Mouse (Mus musculus) thymus, postnatal 0 days (tissue): ENCODE measurements around the gene Olfr543. TPM values are rescaled to one million over a fixed set of nuclear protein-coding genes. Genes with fewer than 3 reads are reported as not detected.
A peak's percentile ranks its signal among the peaks of the same experiment; 100 is the strongest.

ENCODE experiments used
- DNase-seq: peaks from one replicate; pipeline ENCODE4 v3.0.0-alpha.2; 2015; ENCODE audit warnings: low spot score
- polyA plus RNA-seq: library from polyadenylated mRNA; unstranded; fragments of >200 nt; fragmentation: Nextera tagmentation; extraction: Ambion mirVana; gene quantifications from 2 replicates; pipeline ENCODE4 v1.2.1, GENCODE M21; 2015

Gene Olfr543
- polyA plus RNA-seq, 1 experiment from 2014 or later, result 0.34 TPM

DNA sequence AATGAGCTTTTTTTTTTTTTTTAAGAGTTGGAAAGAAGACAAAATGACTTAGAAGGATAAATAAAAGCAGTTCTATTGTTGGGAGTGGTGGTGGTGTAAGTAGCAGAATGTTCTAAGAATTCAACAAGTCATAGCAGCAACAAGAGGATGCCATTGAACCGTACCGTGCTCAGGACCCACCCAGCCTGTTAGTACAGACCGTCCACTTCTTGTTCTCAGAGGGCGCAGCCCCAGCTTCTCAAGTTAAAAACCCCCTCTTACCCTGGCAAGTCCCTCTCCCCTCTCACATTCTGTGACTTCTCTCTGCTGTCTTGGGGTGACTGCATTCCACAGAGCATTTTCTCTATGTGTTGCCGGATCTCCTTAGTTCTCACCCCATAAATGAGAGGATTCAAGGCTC, 4.9 kb downstream of the Olfr543 start:
- no peak for DNase-seq

DNA sequence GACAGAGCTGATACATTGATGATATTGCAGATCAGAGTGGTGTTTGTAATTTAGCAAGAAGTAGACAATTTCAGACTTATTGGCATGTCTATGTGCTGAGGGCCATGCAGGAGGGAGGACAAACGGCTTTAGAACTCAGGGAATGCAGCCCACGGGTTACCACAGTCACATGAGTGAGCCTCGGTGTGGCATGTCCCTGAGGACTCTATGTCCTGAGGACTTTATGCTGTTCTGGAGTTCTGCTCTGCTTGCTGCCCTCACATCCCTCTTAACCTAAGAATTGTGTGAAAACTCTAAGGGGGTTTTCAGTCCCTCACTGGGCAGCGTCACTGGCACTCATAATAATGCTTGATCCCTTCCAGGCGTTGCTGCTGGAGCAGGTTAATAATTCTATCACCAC, 8.8 kb downstream of the Olfr543 start:
- DNase-seq, result no peak

DNA sequence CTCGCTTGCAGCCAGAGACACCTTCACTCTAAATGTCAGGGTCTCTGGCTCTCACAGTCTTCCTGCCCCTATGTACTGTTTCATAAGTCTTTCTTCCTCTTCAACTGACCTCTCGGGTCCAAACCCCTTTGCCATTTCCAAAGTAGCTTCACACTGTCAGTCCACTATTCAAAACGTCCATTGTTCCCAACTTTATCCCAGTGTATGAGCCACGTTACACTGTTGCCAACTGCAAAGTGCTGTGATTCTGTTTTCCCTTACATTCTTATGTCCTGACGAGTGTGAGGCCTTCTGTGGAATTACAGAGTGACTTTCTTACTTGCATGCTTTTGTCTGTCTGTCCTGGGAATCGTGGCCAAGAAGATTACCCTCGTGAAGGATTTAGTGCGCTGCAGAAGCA, 13.9 kb downstream of the Olfr543 start:
- DNase-seq, result no peak

DNA sequence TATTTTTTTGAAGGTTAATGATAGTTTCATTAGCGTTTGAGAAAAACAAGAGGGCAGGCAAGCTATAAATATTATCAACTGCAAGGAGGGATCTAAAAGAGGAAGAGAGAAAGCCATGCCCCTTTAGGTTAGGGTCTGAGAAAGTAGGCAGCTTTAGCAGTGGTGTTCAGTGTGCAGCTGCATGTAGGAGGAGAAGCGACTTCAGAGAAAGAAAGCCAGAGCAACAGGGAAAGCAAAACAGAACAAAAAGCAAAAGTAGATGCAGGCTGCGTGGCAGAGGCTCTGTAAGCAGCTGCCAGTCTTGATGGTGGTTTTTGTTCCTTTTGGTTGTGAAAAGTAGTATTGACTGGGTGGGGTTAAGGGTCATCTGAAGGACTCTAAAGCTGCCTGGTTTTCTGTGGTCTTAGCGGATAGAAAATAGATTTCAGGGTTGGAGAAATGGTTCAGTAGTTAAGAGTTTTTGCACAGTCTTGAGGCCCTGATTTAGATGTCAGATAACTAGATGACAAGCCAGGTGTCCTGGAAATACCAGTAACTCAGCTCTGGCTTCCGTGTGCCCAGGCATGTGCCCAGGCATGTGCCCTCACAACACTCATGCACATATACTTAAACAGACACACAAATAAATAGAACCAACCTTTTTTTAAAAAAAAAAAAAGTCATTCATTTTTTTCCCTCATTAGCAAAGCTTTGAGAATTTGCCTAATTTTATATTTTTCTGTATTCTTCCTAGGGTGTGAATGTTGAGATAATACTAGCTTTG, 22.7 kb downstream of the Olfr543 start:
- no peak for DNase-seq

DNA sequence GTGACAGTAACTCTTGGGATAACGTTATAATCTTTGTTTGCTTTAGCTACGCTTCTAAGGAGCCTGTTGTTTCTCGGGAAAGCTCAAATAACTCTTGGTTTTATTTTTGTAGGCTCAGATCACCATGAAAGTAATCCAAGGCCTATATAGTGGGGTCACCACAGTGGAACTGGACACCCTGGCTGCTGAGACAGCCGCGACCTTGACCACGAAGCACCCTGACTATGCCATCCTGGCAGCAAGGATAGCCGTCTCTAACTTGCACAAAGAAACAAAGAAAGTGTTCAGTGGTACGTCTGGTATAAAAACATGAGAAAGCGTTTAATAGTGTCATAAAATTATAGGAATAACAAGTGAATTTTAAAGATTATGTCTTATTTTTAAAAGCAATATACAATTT, 35.0 kb downstream of the Olfr543 start:
- DNase-seq, result no peak

DNA sequence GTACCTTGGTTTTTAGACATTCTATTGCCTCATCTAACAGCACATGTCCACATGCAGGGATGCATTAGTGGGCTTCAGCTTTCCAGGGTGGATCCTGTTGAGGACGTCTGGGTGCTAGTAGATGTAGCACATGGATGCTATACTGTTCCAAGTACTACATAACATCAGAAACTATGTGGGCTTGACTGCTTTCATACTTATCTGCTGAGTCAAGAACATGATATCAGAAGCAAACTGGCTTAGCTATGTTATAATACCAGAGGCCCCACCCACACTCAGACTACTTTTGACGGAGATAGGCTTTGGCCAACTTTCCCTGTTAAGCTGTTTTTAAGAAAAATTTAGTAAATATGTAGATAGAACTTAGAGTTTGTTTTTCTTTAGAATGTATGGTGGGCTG, 37.2 kb downstream of the Olfr543 start:
- DNase-seq, result no peak

DNA sequence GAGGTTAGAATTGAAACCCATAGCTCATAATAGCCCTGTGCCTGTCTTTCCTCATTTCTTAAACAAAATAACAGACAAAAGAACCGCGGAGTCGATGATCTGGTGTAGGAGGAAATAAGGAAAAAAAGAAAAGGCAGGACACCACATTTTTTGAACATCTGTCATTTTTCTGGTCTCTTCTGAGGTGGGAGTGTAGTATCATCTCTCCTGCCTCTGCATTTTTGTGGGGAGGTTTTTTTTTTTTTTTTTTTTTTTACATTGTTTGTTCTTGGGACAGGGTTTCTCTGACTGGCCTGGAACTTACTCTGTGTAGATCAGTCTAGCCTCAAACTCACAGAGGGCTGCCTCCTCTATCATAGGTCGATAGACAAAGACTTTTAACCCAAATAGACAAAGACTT, 39.0 kb downstream of the Olfr543 start:
- no peak for DNase-seq

DNA sequence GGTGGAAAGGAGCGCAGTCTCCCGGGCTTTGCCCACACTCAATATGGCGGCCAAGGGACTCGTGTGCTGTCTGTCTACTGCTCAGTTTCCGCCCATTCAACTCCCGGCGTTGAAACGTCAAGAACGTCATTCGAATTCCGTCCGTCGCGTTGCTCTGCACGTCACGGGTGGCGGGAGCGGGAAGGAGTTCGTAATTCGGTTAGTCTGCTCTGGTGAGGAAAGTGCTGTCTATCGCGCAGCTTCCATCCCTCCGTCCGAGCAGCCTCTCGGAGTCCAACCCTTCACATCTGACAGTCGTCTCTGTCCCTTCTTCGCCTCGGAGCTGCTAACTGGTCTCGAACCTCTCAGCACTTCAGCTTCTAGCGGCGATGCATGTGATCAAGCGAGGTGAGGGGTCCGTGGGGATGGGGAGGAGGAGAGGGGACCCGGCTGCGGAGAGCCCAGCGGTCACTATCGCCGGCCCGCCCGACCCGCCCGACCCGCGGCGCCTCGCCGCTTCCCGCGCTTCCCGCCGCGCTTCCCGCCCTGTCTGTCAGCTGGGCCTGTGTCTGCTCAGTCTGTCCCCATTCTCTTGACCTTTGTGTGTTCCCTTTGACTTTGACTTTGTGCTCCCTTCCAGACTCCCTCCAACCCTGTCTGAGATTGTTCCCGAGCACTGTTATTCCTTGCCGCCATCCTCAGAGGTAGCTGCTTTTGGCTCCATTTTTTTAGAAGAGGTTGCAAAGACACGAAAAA, 39.7 kb downstream of the Olfr543 start, which contains the start of gene Rrm1:
Gene Rrm1, plus strand, starts transcription at position 39 of the 735 bp plus-strand sequence.
- peak; percentile 97 for DNase-seq

DNA sequence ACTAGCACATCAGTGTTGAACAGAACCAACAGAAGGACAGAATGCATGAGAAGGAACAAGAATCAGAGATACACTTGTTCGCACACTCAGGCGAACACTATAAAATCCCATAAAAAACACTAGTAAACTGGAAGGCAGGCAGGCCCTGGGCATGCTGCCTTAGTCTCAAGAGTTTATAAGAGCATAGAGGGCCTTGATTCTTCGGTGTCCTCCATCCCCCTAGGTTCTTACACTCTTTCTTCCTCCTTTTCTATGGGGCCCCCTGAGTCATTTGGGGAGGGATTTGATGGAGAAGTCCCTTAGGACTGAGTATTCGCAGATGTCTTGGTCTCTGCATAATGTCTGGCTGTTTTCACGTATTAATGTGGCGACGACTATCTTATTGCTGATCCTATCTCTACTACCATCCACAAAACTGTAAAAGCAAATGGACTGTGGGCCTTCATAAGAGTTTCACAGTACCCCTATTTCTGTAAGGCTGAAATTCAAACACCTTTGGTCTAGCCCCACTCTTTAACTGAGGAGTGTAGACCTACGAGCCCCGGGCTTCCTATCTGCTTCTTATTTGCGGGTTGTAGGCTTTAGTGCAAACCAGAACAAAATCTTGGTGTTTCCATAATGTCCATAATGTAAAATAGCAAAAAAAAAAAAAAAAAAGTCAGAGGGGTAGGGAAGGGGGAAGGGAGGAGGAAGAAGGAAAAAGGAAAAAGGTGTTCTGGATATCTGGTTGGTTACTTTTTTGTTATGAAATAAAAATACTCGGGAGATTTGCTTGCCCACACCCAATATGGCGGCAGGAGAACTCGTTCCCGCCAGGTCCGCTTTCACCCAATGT, 40.4 kb downstream of the Olfr543 start:
- no peak for DNase-seq

DNA sequence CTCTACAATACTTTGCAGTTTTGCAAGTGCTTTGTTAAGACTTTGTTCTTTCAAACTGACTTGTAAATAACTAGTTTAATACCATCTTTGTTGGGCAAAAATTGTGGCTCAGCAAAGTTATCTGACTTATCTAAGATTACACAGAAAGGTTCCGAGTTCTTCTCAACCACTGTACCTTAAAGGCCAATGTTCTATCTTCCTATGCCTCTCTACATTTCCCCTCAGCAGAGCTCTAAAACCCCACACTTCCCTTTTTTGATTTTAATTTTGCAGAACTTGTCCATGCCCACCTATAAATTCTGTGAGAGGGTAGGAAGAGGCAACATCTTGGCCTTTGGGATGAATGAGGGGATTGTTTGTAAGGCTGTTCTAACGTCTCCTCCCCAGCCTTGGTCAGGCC, 47.1 kb downstream of the Olfr543 start:
- DNase-seq, result no peak

Other genes starting within 250 kb of the Olfr543 start
- gene Rhog, start 225.6 kb downstream of the Olfr543 start, polyA plus RNA-seq, result 184 and 188 TPM in 2 replicates
- gene Stim1, start 213.9 kb downstream of the Olfr543 start, polyA plus RNA-seq, result 37.5 and 42.1 TPM in 2 replicates
- 143 and 151 TPM in 2 replicates for gene Rrm1, start 40.0 kb downstream of the Olfr543 start, polyA plus RNA-seq
- 0.05 TPM in 1 of 2 replicates, not detected in the other for gene Olfr544, start 6.6 kb upstream of the Olfr543 start, polyA plus RNA-seq
- gene Olfr545, start 17.9 kb upstream of the Olfr543 start, polyA plus RNA-seq, result 0.08 TPM in 1 of 2 replicates, not detected in the other
- not detected in 2 replicates for gene Olfr547, start 53.1 kb upstream of the Olfr543 start, polyA plus RNA-seq
- not detected in 2 replicates for gene Olfr548-ps1, start 59.2 kb upstream of the Olfr543 start, polyA plus RNA-seq
- not detected in 2 replicates for gene Olfr549, start 68.2 kb upstream of the Olfr543 start, polyA plus RNA-seq
- 3.0 and 3.9 TPM in 2 replicates for gene Trim21, start 83.8 kb upstream of the Olfr543 start, polyA plus RNA-seq
- gene Olfr550, start 89.8 kb upstream of the Olfr543 start, polyA plus RNA-seq, result 0.26 TPM in 1 of 2 replicates, not detected in the other
- gene Olfr551, start 110.2 kb upstream of the Olfr543 start, polyA plus RNA-seq, result not detected in 2 replicates
- gene Olfr552, start 116.1 kb upstream of the Olfr543 start, polyA plus RNA-seq, result not detected in 2 replicates
- not detected in 2 replicates for gene Olfr553, start 136.5 kb upstream of the Olfr543 start, polyA plus RNA-seq
- gene Olfr554, start 156.8 kb upstream of the Olfr543 start, polyA plus RNA-seq, result not detected in 2 replicates
- gene Olfr555, start 177.1 kb upstream of the Olfr543 start, polyA plus RNA-seq, result not detected in 2 replicates
- gene Olfr556, start 183.2 kb upstream of the Olfr543 start, polyA plus RNA-seq, result not detected in 2 replicates
- 8.1 and 8.6 TPM in 2 replicates for gene Trim68, start 205.6 kb upstream of the Olfr543 start, polyA plus RNA-seq
- gene Olfr557, start 214.2 kb upstream of the Olfr543 start, polyA plus RNA-seq, result not detected in 2 replicates
- gene Olfr558, start 220.5 kb upstream of the Olfr543 start, polyA plus RNA-seq, result 0.37 and 0.38 TPM in 2 replicates
- not detected in 2 replicates for gene Olfr33, start 237.4 kb upstream of the Olfr543 start, polyA plus RNA-seq
- gene Olfr559, start 245.8 kb upstream of the Olfr543 start, polyA plus RNA-seq, result not detected in 2 replicates